19 mouse cellular contexts compared by ENCODE assay signal in the genomic region with DNA sequence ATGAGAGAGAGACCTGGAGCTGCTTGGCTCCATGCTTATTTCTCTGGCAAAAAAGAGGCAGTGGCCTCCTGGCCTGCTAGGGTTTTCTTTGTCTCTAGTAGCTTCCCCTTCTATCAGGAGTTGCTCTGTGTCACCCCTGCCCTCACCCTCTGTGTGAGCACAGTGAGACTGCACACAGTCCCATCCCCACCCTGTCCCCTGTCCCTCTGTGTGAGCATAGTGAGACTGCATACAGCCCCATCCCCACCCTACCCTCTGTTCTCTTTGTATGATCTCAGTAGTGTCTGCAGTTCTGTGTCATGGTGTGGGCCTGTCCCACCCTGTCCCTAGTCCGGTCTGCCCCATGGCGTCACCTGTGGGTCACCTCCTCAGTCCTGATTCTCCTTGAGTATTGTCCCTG. TPM values are rescaled to one million over a fixed set of nuclear protein-coding genes. Genes with fewer than 3 reads are reported as not detected.
DNase-seq lines count a peak whose midpoint lies in the region; ATAC-seq and TF ChIP-seq lines count a peak whose summit lies in the region.
"Had no signal": no experiment of that assay in that cellular context is flagged by ENCODE, and none has a peak within 500 bp of the region (broad histone marks: within the 10 kb centered on the region; RNA-seq: fewer than 3 reads in every experiment).

No protein-coding gene starts in this region.

- H3K4me1 ChIP-seq in embryonic facial prominence, embryonic 10.5 days = peaks cover 28% of the 10 kb centered on the region
- H3K4me1 ChIP-seq in forebrain, embryonic 12.5 days = peaks cover 33% of the 10 kb centered on the region
- peaks cover 30% of the 10 kb centered on the region for H3K4me1 ChIP-seq in hindbrain, embryonic 13.5 days (replicated peaks)
- H3K4me1 ChIP-seq in midbrain, embryonic 14.5 days (ENCODE audit: control insufficient read depth, insufficient read depth, low read length) = peaks cover 19% of the 10 kb centered on the region
- H3K4me1 ChIP-seq in thymus, adult 2 months (replicated peaks; ENCODE audit: control insufficient read depth, insufficient read depth, low read length) = no peaks in the 10 kb centered on the region
- H3K4me1 ChIP-seq: heart, embryonic 13.5 days; liver, embryonic 13.5 days had no signal

- no peak overlapping the region for H3K4me2 ChIP-seq in forebrain, embryonic 12.5 days
- H3K4me2 ChIP-seq in hindbrain, embryonic 13.5 days = no peak overlapping the region
- H3K4me2 ChIP-seq in midbrain, embryonic 14.5 days (ENCODE audit: low read length) = no peak overlapping the region
- H3K4me2 ChIP-seq: heart, embryonic 13.5 days; liver, embryonic 13.5 days had no signal

- DNase-seq in embryonic facial prominence, embryonic 10.5 days (ENCODE audit: low spot score) = no peak
- no peak for DNase-seq in midbrain, embryonic 14.5 days
- no peak for DNase-seq in heart, adult 8-10 months (ENCODE audit: low spot score)
- DNase-seq in ovary, postnatal 10 days (ENCODE audit: low spot score) = no peak
- no peak for DNase-seq in frontal cortex, postnatal 25 days (ENCODE audit: low spot score in 2 of 2)
- no peak for DNase-seq in thymus, adult 2 months
- DNase-seq: gastrocnemius, postnatal 14 days; kidney, adult 9 months; liver, embryonic 13.5 days; lung, postnatal 14 days; thymus, postnatal 4 days had no signal

- H3K9me3 ChIP-seq in embryonic facial prominence, embryonic 10.5 days = peaks cover 12% of the 10 kb centered on the region; the same call in 1 of the 2 replicates
- peaks cover 11% of the 10 kb centered on the region; the same call in 1 of the 2 replicates for H3K9me3 ChIP-seq in forebrain, embryonic 12.5 days
- peaks cover 12% of the 10 kb centered on the region; the same call in 1 of the 2 replicates for H3K9me3 ChIP-seq in hindbrain, embryonic 13.5 days
- no peaks in the 10 kb centered on the region for H3K9me3 ChIP-seq in midbrain, embryonic 14.5 days (ENCODE audit: control insufficient read depth, low read length)
- H3K9me3 ChIP-seq: liver, embryonic 13.5 days had no signal

- H3K4me3 ChIP-seq in embryonic facial prominence, embryonic 10.5 days = no peak overlapping the region
- no peak overlapping the region for H3K4me3 ChIP-seq in forebrain, embryonic 12.5 days (replicated peaks)
- H3K4me3 ChIP-seq in hindbrain, embryonic 13.5 days = no peak overlapping the region
- H3K4me3 ChIP-seq in midbrain, embryonic 14.5 days (replicated peaks; ENCODE audit: low read depth, low read length) = no peak overlapping the region
- H3K4me3 ChIP-seq in thymus, adult 2 months (ENCODE audit: control insufficient read depth, insufficient read depth, low read length) = no peak overlapping the region
- H3K4me3 ChIP-seq: heart, embryonic 13.5 days; liver, embryonic 13.5 days had no signal

- H3K27me3 ChIP-seq in embryonic facial prominence, embryonic 10.5 days (replicated peaks; ENCODE audit: low read depth, poor library complexity, severe bottlenecking) = no peaks in the 10 kb centered on the region
- 0 out of 2 replicates have a peak, but pooled peaks cover 5% of the 10 kb centered on the region for H3K27me3 ChIP-seq in forebrain, embryonic 12.5 days
- no peaks in the 10 kb centered on the region for H3K27me3 ChIP-seq in hindbrain, embryonic 13.5 days
- H3K27me3 ChIP-seq in midbrain, embryonic 14.5 days (ENCODE audit: control insufficient read depth, insufficient read depth, low read length) = no peaks in the 10 kb centered on the region
- no peaks in the 10 kb centered on the region for H3K27me3 ChIP-seq in thymus, adult 2 months (ENCODE audit: control insufficient read depth, insufficient read depth, low read length)
- H3K27me3 ChIP-seq: heart, embryonic 13.5 days; liver, embryonic 13.5 days had no signal

- no peaks in the 10 kb centered on the region for H3K36me3 ChIP-seq in embryonic facial prominence, embryonic 10.5 days (replicated peaks)
- no peaks in the 10 kb centered on the region for H3K36me3 ChIP-seq in forebrain, embryonic 12.5 days (replicated peaks)
- peaks cover 10% of the 10 kb centered on the region; the same call in 1 of the 2 replicates for H3K36me3 ChIP-seq in hindbrain, embryonic 13.5 days
- no peaks in the 10 kb centered on the region for H3K36me3 ChIP-seq in midbrain, embryonic 14.5 days (ENCODE audit: control insufficient read depth, insufficient read depth, low read length)
- no peaks in the 10 kb centered on the region for H3K36me3 ChIP-seq in thymus, adult 2 months (ENCODE audit: control insufficient read depth, insufficient read depth, low read length)
- H3K36me3 ChIP-seq: heart, embryonic 13.5 days; liver, embryonic 13.5 days had no signal

- peak; percentile 57 for ATAC-seq in forebrain, embryonic 12.5 days (ENCODE audit: low FRiP score)
- 0 out of 2 replicates have a peak, but pooled peaks have one; percentile 25 for ATAC-seq in hindbrain, embryonic 13.5 days (ENCODE audit: low FRiP score)
- ATAC-seq in midbrain, embryonic 14.5 days (ENCODE audit: low FRiP score, low TSS enrichment) = no peak; the same call in 1 of the 2 replicates
- ATAC-seq: Patski had no signal

- no peak for TF ChIP-seq POLR2A in thymus, adult 2 months (IDR thresholded peaks at IDR 0.05; ENCODE audit: control insufficient read depth, extremely low read depth, insufficient read depth, low read length, poor library complexity)

- H3K9ac ChIP-seq in forebrain, embryonic 12.5 days = no peak overlapping the region
- peak overlapping the region; percentile 36 for H3K9ac ChIP-seq in hindbrain, embryonic 13.5 days
- H3K9ac ChIP-seq in midbrain, embryonic 14.5 days (replicated peaks; ENCODE audit: low read length) = peak overlapping the region; percentile 42
- H3K9ac ChIP-seq: heart, embryonic 13.5 days; liver, embryonic 13.5 days had no signal

- 98% methylated on average over 2 of the region's 2 CpGs for WGBS in embryonic facial prominence, embryonic 10.5 days
- WGBS in forebrain, embryonic 12.5 days = 95% methylated on average over 2 of the region's 2 CpGs
- WGBS in hindbrain, embryonic 13.5 days = 84% methylated on average over 2 of the region's 2 CpGs
- WGBS in midbrain, embryonic 14.5 days = 82% methylated on average over 2 of the region's 2 CpGs
- 95% methylated on average over 2 of the region's 2 CpGs for WGBS in thymus, adult 2 months

- no peak for TF ChIP-seq CTCF in thymus, adult 2 months (IDR thresholded peaks at IDR 0.05; ENCODE audit: borderline replicate concordance, control insufficient read depth, extremely low read depth, insufficient read depth, low read length, poor library complexity)

- peak overlapping the region; percentile 58 for H3K27ac ChIP-seq in embryonic facial prominence, embryonic 10.5 days (replicated peaks)
- peak overlapping the region; percentile 88 for H3K27ac ChIP-seq in forebrain, embryonic 12.5 days
- peak overlapping the region; percentile 87 for H3K27ac ChIP-seq in hindbrain, embryonic 13.5 days
- H3K27ac ChIP-seq in midbrain, embryonic 14.5 days (replicated peaks; ENCODE audit: low read depth, low read length) = peak overlapping the region; percentile 85
- no peak overlapping the region for H3K27ac ChIP-seq in thymus, adult 2 months (ENCODE audit: control insufficient read depth, insufficient read depth, low read length)
- H3K27ac ChIP-seq: heart, embryonic 13.5 days; liver, embryonic 13.5 days; stomach, postnatal 0 days had no signal

RNA-seq across cellular contexts. Expression of gene Tex29, which starts 46.5 kb away (rescaled TPM):
- polyA plus RNA-seq in embryonic facial prominence, embryonic 10.5 days (2016; fragmentation: Nextera tagmentation; extraction: Ambion mirVana) = not detected in 2 replicates
- polyA plus RNA-seq in forebrain, embryonic 12.5 days (2016; fragmentation: Nextera tagmentation; extraction: Ambion mirVana) = 0.26 TPM in 1 of 2 replicates, not detected in the other
- polyA plus RNA-seq in hindbrain, embryonic 13.5 days (2015; fragmentation: Nextera tagmentation; extraction: Ambion mirVana) = 0.39 and 0.44 TPM in 2 replicates
- polyA plus RNA-seq in midbrain, embryonic 14.5 days (2014; fragmentation: Nextera tagmentation; extraction: Ambion mirVana) = not detected in 2 replicates
- total RNA-seq in heart, adult 8-10 months (2022) = not detected
- polyA plus RNA-seq in thymus, adult 2 months (2012; rRNA removed) = not detected in 2 replicates
- total RNA-seq: gastrocnemius, postnatal 14 days had no signal
- polyA plus RNA-seq: large intestine, adult 2 months; limb, embryonic 11.5 days; liver, embryonic 13.5 days; Patski; spleen, adult 2 months; stomach, postnatal 0 days had no signal
